ENCODE assay signal across 8 mouse cellular contexts in the genomic region with DNA sequence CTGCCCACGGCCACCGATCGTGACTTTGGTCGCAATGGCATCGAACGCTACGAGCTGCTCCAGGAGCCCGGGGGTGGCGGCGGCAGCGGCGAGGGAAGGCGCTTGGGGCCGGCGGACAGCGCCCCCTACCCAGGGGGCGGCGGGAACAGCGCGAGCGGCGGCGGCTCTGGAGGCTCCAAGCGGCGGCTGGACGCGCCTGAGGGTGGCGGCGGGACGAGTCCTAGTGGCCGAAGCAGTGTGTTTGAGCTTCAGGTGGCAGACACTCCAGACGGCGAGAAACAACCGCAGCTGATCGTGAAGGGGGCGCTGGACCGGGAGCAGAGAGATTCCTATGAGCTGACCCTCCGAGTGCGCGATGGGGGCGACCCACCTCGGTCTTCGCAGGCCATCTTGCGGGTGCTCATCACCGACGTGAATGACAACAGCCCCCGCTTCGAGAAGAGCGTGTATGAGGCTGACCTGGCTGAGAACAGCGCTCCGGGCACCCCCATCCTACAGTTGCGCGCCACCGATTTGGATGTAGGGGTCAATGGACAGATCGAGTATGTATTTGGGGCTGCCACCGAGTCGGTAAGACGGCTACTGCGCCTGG. TPM values are rescaled to one million over a fixed set of nuclear protein-coding genes. Genes with fewer than 3 reads are reported as not detected.
DNase-seq lines count a peak whose midpoint lies in the region; ATAC-seq and TF ChIP-seq lines count a peak whose summit lies in the region.

No protein-coding gene starts in this region.

- peaks cover 50% of the 10 kb centered on the region for H3K79me2 ChIP-seq in myocyte (ENCODE audit: control insufficient read depth, insufficient read depth)

- H3K9me3 ChIP-seq in erythroblast, embryonic 14.5 days (ENCODE audit: control insufficient read depth, low read length), result peaks cover 16% of the 10 kb centered on the region; the same call in 1 of the 2 replicates
- no peaks in the 10 kb centered on the region for H3K9me3 ChIP-seq in liver, embryonic 11.5 days (ENCODE audit: control insufficient read depth, low read length)

- H3ac ChIP-seq in myocyte (ENCODE audit: control insufficient read depth, insufficient read length), result peak overlapping the region; percentile 50

- peak; percentile 55 to 78 for DNase-seq in cerebellum, postnatal 4 days (ENCODE audit: low spot score in 2 of 2)
- DNase-seq in kidney, adult 2 months, result peak; percentile 28
- peak; percentile 59 for DNase-seq in liver, embryonic 11.5 days (ENCODE audit: low spot score)
- peak; percentile 61 for DNase-seq in thymus, postnatal 14 days

- peaks cover 55% of the 10 kb centered on the region for H3K4me1 ChIP-seq in erythroblast, embryonic 14.5 days (ENCODE audit: control insufficient read depth)
- H3K4me1 ChIP-seq in kidney, adult 2 months (ENCODE audit: control insufficient read depth, insufficient read depth, low read length), result no peaks in the 10 kb centered on the region
- H3K4me1 ChIP-seq in liver, embryonic 11.5 days (replicated peaks; ENCODE audit: control insufficient read depth, insufficient read depth, low read length), result peaks cover 4% of the 10 kb centered on the region

- no peak overlapping the region for H3K27ac ChIP-seq in kidney, adult 2 months (ENCODE audit: insufficient read depth, low read depth, low read length)
- H3K27ac ChIP-seq in liver, embryonic 11.5 days (ENCODE audit: low read depth, low read length), result no peak overlapping the region

- H3K4me2 ChIP-seq in liver, embryonic 11.5 days, result peak overlapping the region; percentile 94
- H3K4me2 ChIP-seq in myocyte (ENCODE audit: low read depth), result peak overlapping the region; percentile 83

- H3K4me3 ChIP-seq in erythroblast, embryonic 14.5 days (replicated peaks), result peak overlapping the region; percentile 65
- H3K4me3 ChIP-seq in kidney, adult 2 months (ENCODE audit: insufficient read depth, low read depth, low read length), result peak overlapping the region; percentile 70
- peak overlapping the region; percentile 65 for H3K4me3 ChIP-seq in liver, embryonic 11.5 days (ENCODE audit: low read depth, low read length)
- H3K4me3 ChIP-seq in myocyte, result peak overlapping the region; percentile 83

- H3K36me3 ChIP-seq in erythroblast, embryonic 14.5 days (ENCODE audit: control insufficient read depth), result no peaks in the 10 kb centered on the region
- no peaks in the 10 kb centered on the region for H3K36me3 ChIP-seq in kidney, adult 2 months (ENCODE audit: control insufficient read depth, insufficient read depth, low read length)
- H3K36me3 ChIP-seq in liver, embryonic 11.5 days (ENCODE audit: control insufficient read depth, insufficient read depth, low read length), result no peaks in the 10 kb centered on the region
- H3K36me3 ChIP-seq in myocyte (ENCODE audit: control insufficient read depth, insufficient read depth), result no peaks in the 10 kb centered on the region

- WGBS in kidney, adult 2 months, result 1% methylated on average over 59 of the region's 59 CpGs
- 1% methylated on average over 58 of the region's 59 CpGs for WGBS in liver, embryonic 11.5 days

- H3K9ac ChIP-seq in liver, embryonic 11.5 days (ENCODE audit: low read depth, low read length), result peak overlapping the region; percentile 62

- peak; percentile 30; the same call in 1 of the 2 replicates for TF ChIP-seq CTCF in kidney, adult 2 months (conservative IDR thresholded peaks at IDR 0.05; ENCODE audit: insufficient read depth, insufficient read length, low read depth, low read length)

- no peak for TF ChIP-seq POLR2A in kidney, adult 2 months (IDR thresholded peaks at IDR 0.05; ENCODE audit: low read depth, low read length)
- peak; percentile 44 for TF ChIP-seq POLR2A in myocyte (IDR thresholded peaks at IDR 0.05; ENCODE audit: insufficient read length, low read depth)

- H3K27me3 ChIP-seq in erythroblast, embryonic 14.5 days (ENCODE audit: control insufficient read depth), result peaks cover 79% of the 10 kb centered on the region
- H3K27me3 ChIP-seq in kidney, adult 2 months (replicated peaks; ENCODE audit: control insufficient read depth, insufficient read depth, low read length), result no peaks in the 10 kb centered on the region
- peaks cover 28% of the 10 kb centered on the region for H3K27me3 ChIP-seq in liver, embryonic 11.5 days (replicated peaks; ENCODE audit: control insufficient read depth, insufficient read depth, low read length)
- H3K27me3 ChIP-seq in myocyte (ENCODE audit: control insufficient read depth, insufficient read depth, insufficient read length), result no peaks in the 10 kb centered on the region

- no peak for ATAC-seq in erythroblast, adult 5-6 weeks (replicated peaks; ENCODE audit: low FRiP score, poor library complexity, severe bottlenecking)
- peak; percentile 10 for ATAC-seq in granulocyte monocyte progenitor cell, adult 5-6 weeks (replicated peaks; ENCODE audit: poor library complexity, severe bottlenecking)
- no peak for ATAC-seq in liver, embryonic 11.5 days (replicated peaks; ENCODE audit: low FRiP score)

TF ChIP-seq in myocyte, 11 proteins besides CTCF, POLR2A, EP300 and RAD21:
- peak in 1 of 3 experiments; percentile 38 for TF ChIP-seq MYOG (IDR thresholded peaks at IDR 0.05; ENCODE audit: control insufficient read depth in 1 of 3, insufficient read depth in 1 of 3, insufficient read length in 2 of 3, low read depth in 2 of 3)
- TF ChIP-seq MAX (IDR thresholded peaks at IDR 0.05; ENCODE audit: low read depth), result no peak
- TF ChIP-seq E2F4 (IDR thresholded peaks at IDR 0.05; ENCODE audit: insufficient read depth), result peak; percentile 29

RNA-seq across cellular contexts. Expression of a gene that starts 1.9 kb away (rescaled TPM):
- polyA plus RNA-seq in erythroblast, embryonic 14.5 days (2012), result 0.01 TPM in 1 of 2 replicates, not detected in the other
- total RNA-seq in erythroblast, adult 5-6 weeks (2015; ENCODE audit: low replicate concordance), result 0.19 and 1.5 TPM in 2 replicates
- total RNA-seq in erythroblast, adult 5-6 weeks (2017; ENCODE audit: low replicate concordance), result 1.4 TPM in 1 of 2 replicates, not detected in the other
- total RNA-seq in granulocyte monocyte progenitor cell, adult 5-6 weeks (2014; fragmentation: Nextera tagmentation), result 1.1 and 2.2 TPM in 2 replicates
- 0.93 and 1.2 TPM in 2 replicates for total RNA-seq in granulocyte monocyte progenitor cell, adult 5-6 weeks (2017)
- polyA plus RNA-seq in kidney, adult 2 months (2012; rRNA removed), result 7.1 and 7.6 TPM in 2 replicates
- polyA plus RNA-seq in liver, embryonic 11.5 days (2014; fragmentation: Nextera tagmentation; extraction: Ambion mirVana), result 4.0 and 4.4 TPM in 2 replicates
- 16.0 TPM for polyA plus RNA-seq in myocyte (2012; fragmentation: generic; extraction: Trizol)
